Mouse (Mus musculus) CD4-positive, CD25-positive, alpha-beta regulatory T cell, adult 4 months (primary cell): ENCODE data around the gene Exoc6. TPM values are rescaled to one million over a fixed set of nuclear protein-coding genes. Genes with fewer than 3 reads are reported as not detected.

ENCODE experiments used
- polyA plus RNA-seq, 2 experiments: library from polyadenylated mRNA; unstranded; fragments of 100-300 nt; shearing (Covaris generic); gene quantifications; one replicate each; pipeline ENCODE4 v1.2.1; 2017

Exoc6 gene
- polyA plus RNA-seq, 2 experiments from 2014 or later = 33.3 to 41.4 TPM

Other genes with a start within 250 kb of the Exoc6 start
- 10 to 100 TPM; 56.0 to 64.4 TPM for gene Ide, start 212.6 kb upstream of the Exoc6 start, polyA plus RNA-seq
- 1 to 10 TPM; 3.0 to 6.9 TPM for gene Kif11, start 174.0 kb upstream of the Exoc6 start, polyA plus RNA-seq
- gene Hhex, start 115.6 kb upstream of the Exoc6 start, polyA plus RNA-seq = under 1 TPM; 0.16 to 0.39 TPM
- not detected for gene Cyp26c1, start 135.2 kb downstream of the Exoc6 start, polyA plus RNA-seq
- not detected for gene Cyp26a1, start 147.4 kb downstream of the Exoc6 start, polyA plus RNA-seq